Mouse (Mus musculus) frontal cortex, postnatal 25 days (tissue): ENCODE data around the gene Xrcc1.

Experiments
- DNase-seq, 2 experiments: peaks; one replicate each; pipeline ENCODE4 v3.0.0; 2022; ENCODE audit warnings: low spot score in 2 of 2

Gene Xrcc1

DNA sequence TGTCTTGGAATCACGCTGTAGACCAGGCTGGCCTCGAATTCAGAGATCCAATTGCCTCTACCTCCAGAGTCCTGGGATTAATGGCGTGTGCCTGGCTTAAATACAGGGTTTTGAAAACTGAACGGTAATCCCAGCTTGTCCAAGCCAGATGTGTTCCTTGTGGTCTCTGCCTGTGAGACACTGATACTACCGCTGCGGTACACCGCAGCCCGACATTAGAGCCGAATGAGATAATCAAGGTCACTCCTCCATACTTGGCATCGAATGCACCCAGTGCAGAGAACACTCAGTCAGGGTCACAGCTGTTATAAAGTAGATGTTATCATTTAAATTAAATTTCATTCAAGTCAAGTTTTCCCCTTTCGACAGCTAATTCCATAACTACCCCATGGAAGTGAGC, 17.2 kb upstream of the Xrcc1 start:
- no peak for DNase-seq

DNA sequence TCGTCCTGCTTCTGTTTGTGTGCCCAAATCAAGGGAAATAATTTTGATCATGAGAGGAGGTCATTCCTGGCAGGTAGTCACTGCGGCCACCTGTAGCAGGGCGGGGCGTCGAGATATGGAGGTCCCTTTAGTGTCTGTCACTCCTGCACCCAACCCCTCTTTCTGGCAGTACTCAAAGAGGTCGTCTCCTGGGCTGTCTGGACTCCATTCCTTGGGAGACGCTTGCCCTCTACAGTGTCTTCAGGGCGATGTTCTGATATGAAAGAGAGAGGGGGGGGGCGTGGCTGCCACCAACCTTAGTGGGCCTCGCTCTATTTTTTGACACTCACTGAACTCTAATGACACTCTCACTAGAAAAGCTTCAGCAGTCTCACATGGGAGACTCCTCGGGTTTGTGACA, 16.5 kb upstream of the Xrcc1 start:
- DNase-seq, result no peak

DNA sequence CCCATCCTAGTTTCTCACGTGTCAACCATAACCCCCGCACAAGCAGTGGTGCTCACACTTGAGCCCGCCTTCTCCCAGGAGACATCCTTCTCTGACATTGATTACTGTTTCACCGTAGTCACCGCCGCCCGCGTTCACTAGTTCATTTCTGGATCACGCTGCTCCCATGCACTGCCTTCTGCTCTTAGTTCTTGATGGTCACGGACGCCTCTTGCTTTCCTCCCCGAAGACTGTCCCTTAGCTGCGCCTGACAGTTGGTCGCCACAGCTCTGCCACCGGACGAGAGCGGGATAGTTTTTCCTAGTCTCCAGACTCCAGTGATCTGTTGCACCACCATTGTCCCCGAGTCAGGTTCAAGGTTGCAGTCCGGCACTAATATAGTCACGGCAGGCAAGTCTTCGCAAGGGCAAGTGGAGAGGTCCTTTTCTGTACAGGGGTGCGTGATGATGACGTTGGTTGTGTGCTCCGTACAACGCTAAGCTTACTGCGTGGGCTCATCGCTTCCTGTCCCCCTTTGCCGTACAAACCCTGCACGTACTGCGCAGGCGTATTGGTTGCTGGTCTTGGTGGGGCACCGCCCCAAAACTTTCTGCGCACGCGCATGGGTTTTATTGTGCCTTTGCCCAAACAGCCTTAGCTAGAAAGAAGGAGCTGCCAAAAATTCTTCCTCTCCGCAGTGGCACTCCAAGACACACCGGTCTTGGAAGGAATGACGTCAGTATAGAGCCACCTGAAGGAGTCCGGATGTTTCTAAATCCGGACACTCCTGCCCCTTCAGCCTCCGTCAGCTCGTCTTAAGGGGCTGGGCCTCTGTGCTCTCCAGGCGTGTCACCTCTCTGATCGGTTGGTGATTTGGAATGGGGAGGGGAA, 15.8 kb upstream of the Xrcc1 start, which contains the start of gene Irgq:
Irgq (plus strand) TSS at position 628 of the 870 bp plus-strand sequence.
- DNase-seq, result peak; percentile 98

DNA sequence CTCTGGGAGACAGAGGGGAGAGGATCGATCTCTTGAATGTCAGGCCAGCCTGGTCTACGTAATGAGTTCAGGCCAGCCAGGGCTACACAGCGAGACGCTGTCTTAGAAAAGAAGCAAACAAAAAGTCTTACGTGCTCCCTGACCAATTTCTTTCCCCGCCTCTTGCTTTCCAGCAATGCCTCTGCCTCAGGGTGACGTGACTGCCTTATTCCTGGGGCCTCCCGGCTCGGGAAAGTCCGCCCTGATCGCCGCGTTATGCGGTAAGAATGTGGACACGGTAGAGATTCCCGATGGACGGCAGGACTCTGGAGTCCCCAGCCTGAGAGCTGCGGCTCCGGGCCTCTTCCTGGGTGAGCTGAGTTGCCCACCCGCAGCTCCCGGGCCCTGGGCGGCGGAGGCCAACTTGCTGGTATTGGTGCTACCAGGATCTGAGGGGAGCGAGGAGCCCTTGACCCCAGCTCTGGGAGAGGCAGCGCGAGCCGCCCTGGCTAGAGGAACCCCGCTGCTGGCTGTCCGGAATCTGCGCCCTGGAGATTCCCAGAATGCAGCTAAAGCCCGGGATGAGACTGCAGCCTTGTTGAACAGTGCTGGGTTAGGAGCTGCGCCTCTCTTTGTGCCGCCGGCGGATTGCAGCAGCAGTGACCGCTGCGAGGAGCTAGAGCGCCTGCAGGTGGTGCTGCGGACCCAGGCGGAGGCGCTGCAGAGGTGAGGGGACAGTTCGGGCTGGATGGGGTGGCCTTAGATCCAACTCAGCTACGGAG, 14.7 kb upstream of the Xrcc1 start:
- peak in 1 of 2 experiments; percentile 64 for DNase-seq

DNA sequence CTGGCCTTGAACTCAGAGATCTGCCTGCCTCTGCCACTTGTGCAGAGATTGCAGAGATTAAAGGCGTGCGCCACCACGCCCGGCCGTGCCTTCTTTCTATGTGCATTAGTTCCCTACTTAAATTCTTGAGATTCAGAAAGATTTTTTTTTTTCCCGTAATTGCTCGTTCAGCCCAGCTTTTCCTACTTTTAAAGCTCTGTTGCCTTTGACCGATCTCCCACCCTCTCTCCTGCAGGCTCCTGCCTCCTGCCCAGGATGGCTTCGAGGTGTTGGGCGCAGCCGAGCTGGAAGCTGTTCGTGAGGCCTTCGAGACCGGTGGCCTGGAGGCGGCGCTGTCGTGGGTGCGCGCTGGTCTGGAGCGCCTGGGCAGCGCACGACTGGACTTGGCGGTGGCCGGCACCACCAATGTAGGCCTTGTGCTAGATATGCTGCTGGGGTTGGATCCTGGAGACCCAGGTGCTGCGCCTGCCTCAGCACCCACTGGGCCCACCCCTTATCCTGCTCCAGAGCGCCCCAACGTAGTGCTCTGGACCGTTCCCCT, 13.0 kb upstream of the Xrcc1 start:
- no peak for DNase-seq

DNA sequence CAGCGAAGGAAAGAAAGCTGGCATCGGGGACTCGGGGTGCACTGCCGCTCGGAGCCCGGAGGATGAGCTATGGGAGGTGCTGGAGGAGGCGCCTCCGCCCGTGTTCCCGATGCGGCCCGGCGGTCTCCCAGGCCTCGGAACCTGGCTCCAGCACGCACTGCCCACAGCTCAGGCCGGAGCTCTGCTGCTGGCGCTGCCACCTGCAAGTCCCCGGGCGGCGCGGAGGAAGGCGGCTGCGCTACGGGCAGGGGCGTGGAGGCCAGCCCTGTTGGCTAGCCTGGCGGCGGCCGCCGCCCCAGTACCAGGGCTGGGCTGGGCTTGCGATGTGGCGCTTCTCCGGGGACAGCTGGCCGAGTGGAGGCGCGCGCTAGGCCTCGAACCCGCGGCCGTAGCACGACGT, 12.3 kb upstream of the Xrcc1 start:
- DNase-seq, result no peak

DNA sequence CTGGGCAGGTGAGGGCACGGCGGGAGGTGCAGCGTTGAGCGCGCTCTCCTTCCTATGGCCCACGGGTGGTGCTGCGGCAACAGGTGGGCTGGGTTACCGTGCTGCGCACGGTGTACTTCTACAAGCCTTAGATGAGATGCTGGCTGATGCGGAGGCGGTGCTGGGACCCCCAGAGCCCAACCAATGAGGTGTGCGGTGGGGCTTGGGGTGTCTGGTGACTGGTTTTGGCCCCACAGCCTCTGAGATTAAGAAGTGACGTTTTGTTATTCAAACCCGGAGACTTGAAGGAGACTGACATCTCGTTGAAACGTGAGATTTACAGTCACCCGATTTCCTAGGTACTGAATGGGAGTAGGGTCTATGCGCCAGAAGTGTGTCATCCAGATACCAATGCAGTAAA, 11.8 kb upstream of the Xrcc1 start:
- no peak for DNase-seq

DNA sequence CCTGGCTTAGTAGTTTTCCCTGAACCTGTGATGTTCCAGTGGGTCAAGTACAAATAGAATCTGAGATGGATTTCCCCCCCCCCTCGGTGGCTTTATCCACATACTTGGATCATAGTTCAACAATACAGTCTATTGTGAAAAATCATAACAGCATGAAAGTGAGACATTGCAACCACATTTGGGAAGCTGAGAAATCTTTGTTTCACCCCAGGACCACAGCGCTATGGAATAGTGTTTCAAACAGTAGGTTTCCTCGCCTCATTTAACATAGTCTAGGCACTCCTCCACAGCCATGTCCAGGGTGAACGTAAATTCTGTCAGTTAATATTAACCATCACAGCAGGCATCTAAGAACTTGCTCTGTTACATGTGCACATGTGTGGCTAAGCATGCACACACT, 9.0 kb upstream of the Xrcc1 start:
- no peak for DNase-seq

DNA sequence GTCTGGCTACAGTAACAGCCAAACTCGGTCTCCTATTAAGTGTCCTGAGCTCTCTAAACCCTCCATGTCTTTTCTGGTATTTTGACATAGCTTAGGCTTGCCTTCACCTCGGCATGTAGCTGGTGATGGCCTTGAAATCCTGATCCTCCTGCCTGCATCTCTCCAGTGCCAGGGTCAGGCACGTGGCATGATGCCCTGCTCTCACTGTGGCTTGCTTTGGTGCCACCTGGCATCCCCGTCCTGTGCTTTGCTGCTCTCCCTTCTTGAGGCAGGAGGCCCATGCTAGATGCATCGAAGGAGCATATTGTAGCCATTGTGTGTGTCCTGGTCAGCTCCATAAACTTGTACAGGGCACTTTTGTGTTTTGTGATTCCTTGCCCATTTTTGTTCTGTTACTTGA, 8.5 kb upstream of the Xrcc1 start:
- no peak for DNase-seq

DNA sequence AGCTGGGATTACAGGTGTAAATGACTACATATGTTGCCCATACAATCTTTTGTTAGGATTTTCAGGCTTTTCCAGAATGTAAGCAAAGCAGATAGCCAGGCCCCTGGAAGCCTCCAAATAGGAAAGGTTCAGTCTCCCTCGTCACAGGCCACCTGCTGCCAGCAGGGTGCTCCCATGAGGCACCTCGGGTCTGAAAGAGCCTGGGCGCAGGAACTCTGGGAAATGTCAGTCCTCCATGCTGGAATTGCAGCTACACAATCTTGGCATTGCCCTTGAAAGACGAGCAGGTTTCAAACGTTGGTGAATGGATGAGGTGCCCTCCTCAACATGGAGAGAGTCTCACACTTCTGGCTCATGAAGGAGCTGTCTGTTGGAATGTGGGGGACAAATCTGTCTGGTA, 7.9 kb upstream of the Xrcc1 start:
- DNase-seq, result no peak

DNA sequence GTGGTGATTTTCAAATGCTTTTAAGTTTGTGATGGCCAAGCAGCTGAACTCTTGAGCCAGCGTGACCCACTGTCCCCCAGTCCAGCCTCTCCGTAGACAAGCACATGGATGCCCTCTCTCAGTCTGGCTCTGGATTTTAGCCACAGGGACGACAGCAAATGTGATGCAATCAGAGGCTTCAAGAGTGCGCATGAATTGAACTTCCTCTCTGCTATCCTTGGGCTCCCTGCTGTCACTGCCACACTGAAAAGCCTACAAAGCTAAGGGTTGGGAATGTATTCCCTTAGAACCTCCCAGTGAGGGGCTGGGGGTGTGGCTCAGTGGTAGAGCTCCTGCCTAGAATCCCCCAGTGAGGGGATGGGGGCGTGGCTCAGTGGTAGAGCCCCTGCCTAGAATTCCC, 7.4 kb upstream of the Xrcc1 start:
- no peak for DNase-seq

DNA sequence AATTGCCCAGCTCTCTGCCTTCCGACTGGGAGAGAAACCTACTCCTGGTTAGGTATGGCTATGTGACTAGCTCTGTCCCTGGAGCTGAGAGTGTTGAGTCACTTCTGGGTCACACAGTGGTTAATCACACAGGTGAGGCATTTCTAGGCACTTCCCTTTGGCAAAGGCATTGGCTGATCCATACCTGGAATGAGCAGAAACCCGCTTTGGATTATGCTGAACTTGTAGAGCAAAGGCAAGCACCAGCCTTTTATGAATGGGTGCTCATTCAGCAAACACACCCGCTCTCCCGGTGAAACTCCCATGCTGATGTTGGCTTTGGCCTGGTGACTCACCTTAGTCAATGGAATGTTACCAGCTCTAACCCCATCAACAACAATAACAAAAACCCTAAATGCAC, 6.4 kb upstream of the Xrcc1 start:
- no peak for DNase-seq

DNA sequence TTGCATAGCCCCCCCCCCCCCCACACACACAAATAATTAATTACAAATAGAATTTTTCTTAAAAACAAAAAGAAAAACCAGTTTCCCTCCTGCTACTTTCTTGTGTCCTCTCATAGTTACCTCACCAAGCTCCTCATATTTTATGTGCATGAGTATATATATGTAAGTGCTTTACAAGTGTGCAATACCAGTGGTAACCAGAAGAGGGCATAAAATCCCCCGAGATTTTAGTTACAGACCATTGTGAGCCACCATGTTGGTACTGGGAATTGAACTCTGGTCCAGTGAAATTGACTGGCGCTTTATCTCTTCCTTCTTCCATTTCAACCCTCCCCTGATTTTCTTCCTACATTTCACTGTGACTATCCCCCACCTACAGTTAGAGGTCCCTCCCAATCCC, 1.6 kb upstream of the Xrcc1 start:
- DNase-seq, result no peak

DNA sequence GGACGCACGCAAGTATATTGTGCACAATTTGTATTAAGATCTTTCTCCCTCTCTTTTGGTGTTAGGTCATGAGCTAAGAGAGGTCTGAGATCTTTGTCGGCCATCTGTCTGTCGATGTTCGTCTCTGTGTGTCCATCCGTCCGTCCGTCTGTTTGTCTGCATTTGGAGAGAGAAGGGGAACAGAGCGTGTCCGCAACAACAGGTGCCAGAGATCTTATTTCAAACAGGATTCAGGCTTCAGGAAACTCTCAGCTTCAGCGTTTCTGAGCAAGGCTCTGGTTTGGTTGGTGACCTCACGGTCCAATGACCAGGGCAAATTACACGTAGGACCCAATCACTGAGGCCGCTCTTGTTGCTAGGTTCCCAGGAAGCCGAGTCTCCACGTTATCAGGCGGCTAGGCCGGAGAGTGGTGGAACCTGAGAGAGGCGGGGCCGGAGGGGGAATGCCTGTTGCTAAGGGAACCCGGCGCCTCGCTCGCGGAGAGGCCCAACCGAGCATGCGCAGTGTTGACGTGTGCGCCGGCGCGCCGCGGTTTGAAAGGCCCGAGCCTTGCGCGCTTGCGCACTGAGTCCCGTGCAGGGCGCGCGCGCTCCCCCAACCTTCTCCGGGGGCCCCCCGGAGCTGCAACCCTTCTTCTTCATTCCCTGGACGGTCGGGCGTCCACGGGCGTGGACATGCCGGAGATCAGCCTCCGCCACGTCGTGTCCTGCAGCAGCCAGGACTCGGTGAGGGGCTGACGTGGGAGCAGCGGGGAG, 723 bp downstream of the Xrcc1 start:
- peak; percentile 96 for DNase-seq

DNA sequence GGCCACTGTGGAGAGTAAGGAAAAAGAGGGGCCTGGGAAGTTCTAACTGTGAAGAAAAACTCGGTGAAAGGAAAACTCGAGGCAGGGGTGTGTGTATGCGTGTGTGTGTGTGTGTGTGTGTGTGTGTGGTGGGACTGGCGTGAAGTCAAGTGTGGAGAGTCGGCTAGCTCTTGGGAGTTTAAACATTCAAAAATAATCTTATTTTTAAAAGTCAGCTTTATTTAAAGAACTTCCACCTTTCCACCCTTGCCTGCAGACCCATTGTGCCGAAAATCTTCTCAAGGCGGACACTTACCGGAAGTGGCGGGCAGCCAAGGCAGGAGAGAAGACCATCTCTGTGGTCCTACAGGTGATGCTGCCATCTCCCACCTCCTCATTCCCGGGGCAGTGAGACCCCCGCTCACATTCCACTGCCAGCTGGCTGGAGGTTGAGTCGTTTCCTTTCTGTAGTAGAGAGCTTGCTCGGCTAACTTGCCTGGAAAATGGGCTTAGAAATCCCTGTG, 1.5 kb downstream of the Xrcc1 start:
- DNase-seq, result no peak

DNA sequence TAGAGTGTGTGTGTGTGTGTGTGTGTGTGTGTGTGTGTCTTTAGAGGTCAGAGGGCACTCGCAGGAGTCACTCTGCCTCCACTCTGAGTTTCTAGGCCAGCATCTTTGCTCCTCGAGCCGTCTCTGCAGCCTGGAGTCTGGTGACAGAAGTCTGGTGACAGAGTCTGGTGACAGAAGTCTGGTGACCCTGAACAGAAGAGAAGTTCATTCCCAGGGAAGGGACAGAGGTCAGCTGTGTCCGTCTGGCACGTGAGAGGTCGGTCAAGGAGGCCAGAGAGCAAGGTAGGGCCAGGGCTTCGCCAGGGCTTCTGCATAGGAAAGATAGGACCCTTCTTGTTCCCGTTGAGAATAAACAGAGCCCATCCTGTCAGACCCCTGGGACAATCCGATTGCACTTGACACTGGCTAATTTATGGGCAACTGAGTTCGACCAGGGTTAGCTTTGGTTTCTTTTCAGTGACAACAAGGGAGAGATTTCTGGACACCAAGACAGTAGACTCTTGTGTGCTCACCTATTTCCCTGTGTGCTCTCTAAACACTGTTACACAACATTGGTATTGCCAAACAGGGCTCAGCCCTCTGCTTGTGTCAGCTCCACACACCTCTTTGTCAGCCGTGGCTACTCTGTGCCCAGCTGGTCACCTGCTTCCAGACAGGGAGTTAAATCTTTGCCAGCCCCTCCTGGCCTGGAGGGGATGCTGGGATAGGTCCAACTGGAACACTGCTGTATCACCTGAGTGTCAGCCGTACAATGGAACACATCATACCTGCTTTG, 6.1 kb downstream of the Xrcc1 start:
- no peak for DNase-seq

DNA sequence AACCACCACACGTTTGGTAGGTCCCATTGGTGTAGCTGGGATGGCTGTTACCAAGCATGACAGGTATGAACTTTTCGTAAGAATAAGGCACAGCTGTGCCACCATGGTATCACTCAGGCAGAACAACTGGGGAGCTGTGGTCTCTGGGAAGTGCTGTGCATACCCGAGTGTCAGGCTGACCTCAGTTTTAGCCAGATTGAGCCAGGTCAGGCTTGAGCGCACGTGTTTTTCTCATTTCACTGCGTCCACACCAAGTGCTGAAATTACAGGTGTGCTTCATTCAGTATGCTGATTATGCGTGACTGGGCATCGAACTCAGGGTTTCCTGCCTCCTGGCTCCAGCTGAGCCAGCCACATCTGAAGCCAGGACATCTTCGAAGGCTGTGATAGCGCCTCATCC, 9.7 kb downstream of the Xrcc1 start:
- DNase-seq, result no peak

DNA sequence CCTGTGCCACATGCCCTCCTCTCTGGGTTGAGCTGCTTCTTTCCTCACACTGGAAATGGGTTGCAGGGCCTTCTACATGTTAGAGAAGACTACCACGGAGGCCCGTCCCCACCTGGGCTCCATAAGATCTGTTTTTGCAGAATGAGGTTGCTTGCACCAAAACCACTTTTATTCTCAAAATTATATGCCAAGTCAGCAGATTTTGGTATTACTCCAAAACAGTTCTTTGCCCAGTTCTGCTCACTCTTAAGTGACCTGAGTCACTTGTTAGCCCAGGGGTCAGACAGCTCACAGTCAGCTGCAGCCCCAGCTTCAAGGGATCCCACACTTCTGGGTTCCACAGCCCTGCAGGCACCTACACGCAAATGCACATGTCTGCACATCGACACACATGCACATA, 15.4 kb downstream of the Xrcc1 start:
- no peak for DNase-seq

DNA sequence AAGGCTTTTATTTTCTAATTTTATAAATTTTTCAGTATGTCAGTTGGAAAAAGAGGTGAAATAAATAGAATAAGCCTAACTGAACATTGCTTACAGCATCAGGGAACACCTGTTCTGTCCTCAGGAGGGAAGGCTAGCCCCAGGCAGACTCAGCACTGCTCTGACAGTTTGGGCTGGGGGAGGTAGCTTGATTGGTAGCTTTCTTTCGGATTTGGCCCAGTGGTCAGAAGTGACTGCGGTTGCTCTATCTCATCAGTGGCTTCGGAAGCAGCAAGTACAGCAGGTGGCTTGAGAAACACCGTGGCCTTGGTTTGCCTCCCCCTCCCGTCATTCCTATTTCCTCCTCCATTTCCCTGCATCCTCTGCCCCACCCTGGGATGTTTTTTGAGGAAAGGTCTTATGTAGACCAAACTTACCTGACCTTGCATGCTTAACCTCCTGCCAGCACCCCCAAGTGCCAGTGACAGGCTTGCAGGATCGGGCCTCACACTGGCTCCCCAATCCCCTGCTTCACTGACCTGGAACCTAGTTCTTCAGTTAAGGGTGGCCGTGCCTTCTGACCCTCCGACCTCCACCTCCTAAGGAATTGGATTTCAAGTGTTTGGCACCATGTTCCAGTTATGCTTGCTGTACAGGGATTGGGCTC, 17.2 kb downstream of the Xrcc1 start:
- no peak for DNase-seq

DNA sequence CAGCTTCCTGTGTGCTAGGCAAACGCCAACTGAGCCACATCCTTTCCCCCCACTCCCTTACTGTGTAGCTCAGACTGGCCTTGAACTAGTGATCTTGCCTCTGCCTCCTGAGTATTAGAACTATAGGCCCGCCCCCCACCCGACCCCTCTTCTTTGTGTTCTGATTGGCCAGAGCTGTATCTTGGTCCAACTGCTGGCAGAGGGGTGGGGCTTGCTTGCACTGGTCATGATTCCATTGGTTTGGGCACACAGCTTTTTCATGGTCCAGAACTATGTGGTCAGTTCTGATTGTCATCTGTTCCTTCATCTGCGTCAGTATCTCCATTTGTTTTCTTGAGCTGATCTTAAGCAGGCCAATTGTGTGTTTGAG, 17.7 kb downstream of the Xrcc1 start:
- no peak for DNase-seq
